Mouse (Mus musculus) liver, adult 2 months (tissue): ENCODE data around the gene Ackr4. TPM values are rescaled to one million over a fixed set of nuclear protein-coding genes. Genes with fewer than 3 reads are reported as not detected.

Experiments
- DNase-seq: peaks from one replicate; pipeline ENCODE4 v3.0.0-alpha.2; 2011; ENCODE audit warnings: low read depth, low spot score; ENCODE audit errors: extremely low read depth
- H3K27ac ChIP-seq: fragments of 200-500 bp; replicated peaks from 2 replicates; pipeline ENCODE4 v1.5.1; 2012; ENCODE audit warnings: low read depth, mild to moderate bottlenecking, control low read depth, inconsistent platforms, low read length; ENCODE audit not compliant: insufficient read depth
- H3K27me3 ChIP-seq: fragments of 200-500 bp; 2 replicates; pipeline ENCODE4 v1.6.1; 2012; ENCODE audit warnings: mild to moderate bottlenecking, moderate library complexity, low read length, inconsistent platforms; ENCODE audit not compliant: control insufficient read depth, insufficient read depth
- H3K36me3 ChIP-seq: fragments of 200-500 bp; 2 replicates; pipeline ENCODE4 v1.6.1; 2012; ENCODE audit warnings: low read length, inconsistent platforms; ENCODE audit not compliant: control insufficient read depth, insufficient read depth
- H3K4me1 ChIP-seq: fragments of 200-500 bp; 2 replicates; pipeline ENCODE4 v1.6.1; 2011; ENCODE audit warnings: low read length; ENCODE audit not compliant: control insufficient read depth, insufficient read depth
- H3K4me3 ChIP-seq: fragments of 200-500 bp; 2 replicates; pipeline ENCODE4 v1.5.1; 2011; ENCODE audit warnings: low read depth, mild to moderate bottlenecking, control low read depth, low read length, moderate library complexity; ENCODE audit not compliant: insufficient read depth
- H3K79me2 ChIP-seq: fragments of 200-500 bp; 2 replicates; pipeline ENCODE4 v1.6.1; 2012; ENCODE audit warnings: inconsistent platforms, mild to moderate bottlenecking, low read length, moderate library complexity; ENCODE audit not compliant: control insufficient read depth, insufficient read depth
- H3K9ac ChIP-seq: fragments of 200-500 bp; 2 replicates; pipeline ENCODE4 v1.6.1; 2012; ENCODE audit warnings: low read depth, mild to moderate bottlenecking, control low read depth, inconsistent platforms, low read length
- CTCF ChIP-seq: fragments of 200-500 bp; IDR thresholded peaks from 2 replicates; pipeline ENCODE4 v1.5.1; 2011; ENCODE audit warnings: low read depth, low read length, control low read depth
- POLR2A ChIP-seq: fragments of 200-500 bp; IDR thresholded peaks from 2 replicates; pipeline ENCODE4 v1.6.1; 2011; ENCODE audit warnings: low read length, control low read depth; ENCODE audit not compliant: insufficient read depth; ENCODE audit errors: extremely low read depth
- WGBS: fragments of 180-500 bp; shearing (Covaris S2); methylation state at CpG from one replicate; pipeline ENCODE4 v1.1.7; 2018; 5-methylcytosine and 5-hydroxymethylcytosine counted together
- polyA plus RNA-seq: library from polyadenylated mRNA; depleted of rRNA; stranded (reverse); fragments of >200 nt; gene quantifications from 2 replicates; pipeline ENCODE4 v1.2.3, GENCODE M21; 2012
- total RNA-seq: library from RNA; depleted of rRNA; stranded (reverse); fragments of >200 nt; gene quantifications from 2 replicates; pipeline ENCODE4 v1.2.3, GENCODE M21; 2014

The Ackr4 gene
- total and polyA plus RNA-seq, 2 experiments = 0.54 to 2.4 TPM

DNA sequence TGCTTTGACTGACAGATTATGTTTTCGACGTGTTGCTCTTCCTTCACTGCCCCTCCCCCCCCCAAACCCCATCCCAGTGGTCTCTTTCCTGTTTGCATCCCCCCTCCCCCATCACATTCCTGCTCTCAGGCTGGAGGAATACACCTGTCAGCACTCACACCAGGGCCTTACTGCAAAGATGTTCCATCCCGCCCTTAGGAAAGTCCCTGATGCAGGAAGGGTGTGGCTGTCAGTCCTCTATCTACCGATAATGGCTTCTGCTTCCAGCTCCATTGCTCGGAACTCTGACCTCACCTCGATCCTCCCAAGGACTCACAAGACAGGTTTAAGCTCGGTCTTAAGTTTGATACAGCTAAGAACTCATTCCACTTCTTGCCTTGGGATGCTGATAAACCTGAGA is 19.9 kb upstream of the Ackr4 start:
- H3K9ac ChIP-seq = no peak overlapping the region
- 74% methylated on average over 7 of the region's 7 CpGs for WGBS
- no peaks in the 10 kb centered on the region for H3K27me3 ChIP-seq
- TF ChIP-seq CTCF = no peak
- TF ChIP-seq POLR2A = no peak
- no peak overlapping the region for H3K4me3 ChIP-seq
- no peaks in the 10 kb centered on the region for H3K79me2 ChIP-seq
- H3K4me1 ChIP-seq = peaks cover 1% of the 10 kb centered on the region; the same call in 1 of the 2 replicates
- peaks cover 8% of the 10 kb centered on the region for H3K36me3 ChIP-seq
- no peak for DNase-seq
- no peak overlapping the region for H3K27ac ChIP-seq

DNA sequence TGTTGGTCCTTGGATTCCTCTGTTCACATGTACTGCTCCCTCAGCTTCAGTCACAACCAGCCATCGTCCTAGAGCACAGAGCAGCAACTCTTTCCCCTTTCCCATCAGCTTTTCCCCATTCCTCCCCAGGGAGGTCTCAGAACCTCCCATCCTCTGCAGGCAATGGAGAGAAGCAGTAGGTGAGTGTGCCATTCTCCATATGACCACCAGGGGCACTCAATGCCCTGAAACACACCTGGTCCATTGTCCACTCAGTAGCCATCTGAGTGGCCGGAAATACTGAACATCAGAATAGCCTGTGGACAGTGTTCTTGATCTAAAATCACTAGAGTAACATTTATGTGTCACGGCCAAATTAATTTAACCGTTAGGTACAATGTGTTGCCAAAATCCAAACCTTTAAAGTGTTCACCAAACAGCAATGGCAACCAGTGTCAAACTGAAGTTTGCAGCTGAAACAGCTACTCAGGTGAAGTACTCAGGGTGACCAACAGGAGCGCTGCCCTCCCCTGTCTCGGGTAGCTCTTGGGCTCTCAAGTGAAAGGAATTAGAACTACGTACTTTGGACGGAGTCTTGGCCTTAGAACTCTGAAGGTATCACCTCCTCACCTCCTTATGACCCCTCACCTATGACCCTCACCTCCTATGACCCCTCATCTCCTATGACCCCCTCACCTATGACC is 17.7 kb upstream of the Ackr4 start:
- Histone ChIP-seq H3K27me3 (no peaks in the 10 kb centered on the region), H3K79me2 (no peaks in the 10 kb centered on the region), H3K36me3 (no peaks in the 10 kb centered on the region), H3K4me3 (no peak overlapping the region), H3K9ac (no peak overlapping the region), H3K27ac (no peak overlapping the region), H3K4me1 (peaks cover 1% of the 10 kb centered on the region; the same call in 1 of the 2 replicates)
- TF ChIP-seq POLR2A (no peak), CTCF (peak; percentile 70)
- no peak for DNase-seq
- 90% methylated on average over 8 of the region's 8 CpGs for WGBS

DNA sequence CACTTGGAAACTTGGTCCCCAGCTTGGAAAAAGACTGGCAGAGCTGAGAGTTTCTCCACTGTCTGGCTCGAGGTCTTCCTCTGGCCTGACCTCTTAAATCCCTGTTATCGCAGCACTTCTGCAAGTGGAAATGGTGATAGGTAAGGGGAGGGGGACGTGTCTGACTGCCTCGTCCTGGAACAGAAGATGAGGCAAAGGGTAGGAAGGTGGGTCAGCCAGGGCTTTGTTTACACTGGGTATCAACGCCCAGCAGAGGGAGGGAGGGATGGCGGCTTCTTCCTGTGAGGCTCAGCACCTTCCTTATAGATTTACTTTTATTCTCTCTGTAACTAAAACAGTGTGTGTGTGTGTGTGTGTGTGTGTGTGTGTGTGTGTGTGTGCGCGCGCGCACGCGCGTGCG is 16.1 kb upstream of the Ackr4 start:
- H3K9ac ChIP-seq = no peak overlapping the region
- H3K79me2 ChIP-seq = no peaks in the 10 kb centered on the region
- H3K4me1 ChIP-seq = peaks cover 1% of the 10 kb centered on the region; the same call in 1 of the 2 replicates
- no peak for DNase-seq
- no peak overlapping the region for H3K27ac ChIP-seq
- H3K36me3 ChIP-seq = no peaks in the 10 kb centered on the region
- TF ChIP-seq POLR2A (no peak), CTCF (no peak)
- WGBS = 74% methylated on average over 14 of the region's 14 CpGs
- H3K27me3 ChIP-seq = no peaks in the 10 kb centered on the region
- H3K4me3 ChIP-seq = no peak overlapping the region

- TF ChIP-seq POLR2A (no peak), CTCF (no peak)
- Histone ChIP-seq H3K36me3 (no peaks in the 10 kb centered on the region), H3K79me2 (no peaks in the 10 kb centered on the region), H3K4me1 (peaks cover 1% of the 10 kb centered on the region; the same call in 1 of the 2 replicates), H3K9ac (no peak overlapping the region), H3K4me3 (no peak overlapping the region), H3K27ac (no peak overlapping the region), H3K27me3 (no peaks in the 10 kb centered on the region)
- no peak for DNase-seq
- WGBS = 70% methylated on average over 6 of the region's 6 CpGs
These were observed 13.6 kb upstream of the Ackr4 start for GRCm38 (mm10) chr9:104140351-104140750.

DNA sequence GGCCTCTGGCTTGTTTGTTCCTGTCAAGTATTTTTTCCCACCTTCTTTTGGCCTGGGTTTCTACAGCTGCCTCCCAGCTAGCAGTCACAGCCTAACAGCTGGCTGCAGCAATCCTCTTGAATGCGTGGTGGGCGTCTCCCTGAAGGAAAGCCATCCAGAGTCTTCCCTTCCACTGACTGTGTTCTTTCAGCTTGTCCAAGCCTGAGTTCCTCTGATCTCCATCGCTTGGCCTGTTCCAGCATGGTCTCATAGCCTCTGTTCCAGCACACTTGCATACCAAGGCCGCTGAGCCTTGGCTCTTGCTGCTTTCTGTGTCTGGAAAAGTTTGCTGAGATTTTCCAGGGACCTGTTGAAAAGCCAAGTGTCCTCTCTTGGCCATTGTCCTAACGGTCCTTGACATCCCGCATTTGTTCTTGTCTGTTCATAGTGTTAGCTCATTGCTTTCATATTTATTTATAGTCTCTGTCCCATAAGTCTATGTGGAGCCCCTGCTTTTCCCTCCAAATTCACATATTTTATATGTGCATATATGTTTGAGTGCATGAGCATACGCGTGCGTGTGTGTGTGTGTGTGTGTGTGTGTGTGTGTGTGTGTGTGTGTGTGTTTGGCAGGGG is 3.5 kb upstream of the Ackr4 start:
- peaks cover 28% of the 10 kb centered on the region for H3K36me3 ChIP-seq

DNA sequence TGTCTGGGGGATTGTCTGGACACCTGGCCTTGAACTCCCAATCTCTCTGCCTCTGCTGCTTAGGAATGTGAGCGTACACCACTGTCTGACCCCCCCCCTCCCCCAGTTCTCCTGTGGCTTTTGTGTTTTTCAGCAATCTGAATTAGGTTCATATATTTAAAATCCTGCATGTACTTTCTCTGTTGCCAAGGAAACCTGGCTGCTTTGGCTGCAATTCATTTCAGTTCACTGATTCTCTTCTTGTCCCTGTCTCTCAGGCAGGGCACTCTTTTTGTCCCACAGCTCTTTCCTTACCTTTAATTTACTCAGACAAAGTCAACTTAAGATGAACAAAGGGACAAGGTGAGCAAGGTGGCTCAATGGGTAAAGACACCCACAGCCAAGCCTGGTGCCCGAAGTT is 1.4 kb upstream of the Ackr4 start:
- Histone ChIP-seq H3K36me3 (peaks cover 44% of the 10 kb centered on the region), H3K4me3 (no peak overlapping the region), H3K4me1 (no peaks in the 10 kb centered on the region), H3K27ac (no peak overlapping the region), H3K9ac (no peak overlapping the region), H3K27me3 (no peaks in the 10 kb centered on the region), H3K79me2 (no peaks in the 10 kb centered on the region)
- TF ChIP-seq POLR2A (no peak), CTCF (no peak)
- no peak for DNase-seq
- WGBS = 95% methylated on average over 2 of the region's 2 CpGs

More for the DNA sequence above, 3.5 kb upstream of the Ackr4 start:
- DNase-seq = peak; percentile 51
- Histone ChIP-seq H3K27ac (no peak overlapping the region), H3K79me2 (no peaks in the 10 kb centered on the region), H3K27me3 (no peaks in the 10 kb centered on the region), H3K9ac (no peak overlapping the region), H3K4me1 (no peaks in the 10 kb centered on the region), H3K4me3 (no peak overlapping the region)
- WGBS = 79% methylated on average over 9 of the region's 9 CpGs
- no peak for TF ChIP-seq CTCF
- TF ChIP-seq POLR2A = no peak
